ENCODE assay signal across 27 mouse cellular contexts in genomic region chr1:134316361-134316760, GRCm38 (mm10). TPM values are rescaled to one million over a fixed set of nuclear protein-coding genes. Genes with fewer than 3 reads are reported as not detected.
DNase-seq lines count a peak whose midpoint lies in the region; ATAC-seq and TF ChIP-seq lines count a peak whose summit lies in the region.
"Had no signal": no experiment of that assay in that cellular context is flagged by ENCODE, and none has a peak within 500 bp of the region (broad histone marks: within the 10 kb centered on the region; RNA-seq: fewer than 3 reads in every experiment).

No protein-coding gene starts in this region.

- no peak overlapping the region for H3K27ac ChIP-seq in kidney, embryonic 16.5 days (ENCODE audit: low read length)
- no peak overlapping the region for H3K27ac ChIP-seq in midbrain, embryonic 11.5 days (ENCODE audit: low read depth, low read length)
- H3K27ac ChIP-seq in midbrain, embryonic 10.5 days (replicated peaks), result no peak overlapping the region; the same call in 1 of the 2 replicates
- H3K27ac ChIP-seq in stomach, postnatal 0 days (replicated peaks), result no peak overlapping the region
- H3K27ac ChIP-seq: embryonic facial prominence, embryonic 13.5 days; embryonic facial prominence, embryonic 15.5 days; forebrain, embryonic 12.5 days had no signal

- WGBS in kidney, embryonic 16.5 days, result 84% methylated on average over 9 of the region's 9 CpGs
- WGBS in midbrain, embryonic 11.5 days, result 89% methylated on average over 9 of the region's 9 CpGs
- 89% methylated on average over 9 of the region's 9 CpGs for WGBS in midbrain, embryonic 10.5 days
- 87% methylated on average over 9 of the region's 9 CpGs for WGBS in stomach, postnatal 0 days

- H3K4me3 ChIP-seq in kidney, embryonic 16.5 days (ENCODE audit: low read length), result no peak overlapping the region
- H3K4me3 ChIP-seq in midbrain, embryonic 11.5 days (ENCODE audit: low read depth, low read length), result no peak overlapping the region
- H3K4me3 ChIP-seq in midbrain, embryonic 10.5 days, result no peak overlapping the region
- H3K4me3 ChIP-seq in stomach, postnatal 0 days (ENCODE audit: low read depth, low read length), result no peak overlapping the region
- H3K4me3 ChIP-seq: embryonic facial prominence, embryonic 13.5 days; embryonic facial prominence, embryonic 15.5 days; erythroblast, embryonic 14.5 days; forebrain, embryonic 10.5 days; forebrain, embryonic 12.5 days had no signal

- no peak overlapping the region for H3K4me2 ChIP-seq in kidney, embryonic 16.5 days (replicated peaks; ENCODE audit: low read depth, low read length)
- no peak overlapping the region for H3K4me2 ChIP-seq in midbrain, embryonic 11.5 days
- H3K4me2 ChIP-seq in stomach, postnatal 0 days (replicated peaks; ENCODE audit: low read depth), result no peak overlapping the region
- H3K4me2 ChIP-seq: embryonic facial prominence, embryonic 13.5 days; embryonic facial prominence, embryonic 15.5 days; forebrain, embryonic 12.5 days had no signal

- TF ChIP-seq CTCF in stomach, postnatal 0 days (IDR thresholded peaks at IDR 0.05; ENCODE audit: low read depth), result no peak

- peaks cover 8% of the 10 kb centered on the region; the same call in 1 of the 2 replicates for H3K4me1 ChIP-seq in kidney, embryonic 16.5 days (ENCODE audit: insufficient read depth, low read length)
- peaks cover 5% of the 10 kb centered on the region; the same call in 1 of the 2 replicates for H3K4me1 ChIP-seq in midbrain, embryonic 11.5 days (ENCODE audit: control insufficient read depth, insufficient read depth, low read length)
- H3K4me1 ChIP-seq in midbrain, embryonic 10.5 days, result peaks cover 15% of the 10 kb centered on the region
- H3K4me1 ChIP-seq in stomach, postnatal 0 days (replicated peaks; ENCODE audit: control insufficient read depth, insufficient read depth), result no peaks in the 10 kb centered on the region

- no peak for DNase-seq in kidney, postnatal 25 days
- DNase-seq in midbrain, embryonic 11.5 days (ENCODE audit: low spot score, missing footprints), result peak; percentile 17
- no peak for DNase-seq in midbrain, embryonic 10.5 days (ENCODE audit: low spot score)
- peak; percentile 58 for DNase-seq in stomach, postnatal 0 days (ENCODE audit: low spot score)
- DNase-seq in gastrocnemius, adult 18-20 months (ENCODE audit: low spot score), result no peak
- DNase-seq: adrenal gland, adult 8-10 months; adrenal gland, postnatal 14 days; adrenal gland, postnatal 36 days; cerebellum, adult 18-20 months; cerebellum, adult 8-10 months; cerebellum, adult 9-11 months; cerebellum, postnatal 14 days; cerebellum, postnatal 36 days; embryo, embryonic 11 days had no signal

- no peak overlapping the region for H3K9ac ChIP-seq in kidney, embryonic 16.5 days (replicated peaks; ENCODE audit: low read length)
- no peak overlapping the region for H3K9ac ChIP-seq in midbrain, embryonic 11.5 days (ENCODE audit: low read length)
- no peak overlapping the region for H3K9ac ChIP-seq in stomach, postnatal 0 days (ENCODE audit: low read length)
- H3K9ac ChIP-seq: embryonic facial prominence, embryonic 13.5 days; embryonic facial prominence, embryonic 15.5 days; forebrain, embryonic 12.5 days had no signal

- H3K9me3 ChIP-seq in kidney, embryonic 16.5 days (ENCODE audit: low read length), result no peaks in the 10 kb centered on the region
- no peaks in the 10 kb centered on the region for H3K9me3 ChIP-seq in midbrain, embryonic 11.5 days (ENCODE audit: control insufficient read depth, low read length)
- no peaks in the 10 kb centered on the region for H3K9me3 ChIP-seq in midbrain, embryonic 10.5 days (replicated peaks)
- no peaks in the 10 kb centered on the region for H3K9me3 ChIP-seq in stomach, postnatal 0 days (ENCODE audit: control insufficient read depth, low read length)
- H3K9me3 ChIP-seq: embryonic facial prominence, embryonic 13.5 days; embryonic facial prominence, embryonic 15.5 days; forebrain, embryonic 10.5 days; forebrain, embryonic 12.5 days had no signal

- H3K36me3 ChIP-seq in kidney, embryonic 16.5 days (ENCODE audit: insufficient read depth, low read length), result no peaks in the 10 kb centered on the region
- no peaks in the 10 kb centered on the region for H3K36me3 ChIP-seq in midbrain, embryonic 11.5 days (ENCODE audit: control insufficient read depth, insufficient read depth, low read length)
- no peaks in the 10 kb centered on the region for H3K36me3 ChIP-seq in midbrain, embryonic 10.5 days
- H3K36me3 ChIP-seq in stomach, postnatal 0 days (ENCODE audit: control insufficient read depth, insufficient read depth, low read length), result no peaks in the 10 kb centered on the region
- H3K36me3 ChIP-seq: embryonic facial prominence, embryonic 15.5 days; forebrain, embryonic 10.5 days; forebrain, embryonic 12.5 days had no signal

- no peak for TF ChIP-seq EP300 in stomach, postnatal 0 days (optimal IDR thresholded peaks at IDR 0.05)

- ATAC-seq in kidney, embryonic 16.5 days (ENCODE audit: low FRiP score, low TSS enrichment), result 0 out of 2 replicates have a peak, but pooled peaks have one; percentile 21
- ATAC-seq in midbrain, embryonic 11.5 days (ENCODE audit: low FRiP score), result no peak
- peak; percentile 66 for ATAC-seq in stomach, postnatal 0 days (ENCODE audit: low FRiP score, low TSS enrichment)
- ATAC-seq: activated CD4-positive, CD25-positive, alpha-beta regulatory T cell, adult 4 months; forebrain, embryonic 14.5 days; forebrain, embryonic 16.5 days; Patski had no signal

- no peaks in the 10 kb centered on the region for H3K27me3 ChIP-seq in kidney, embryonic 16.5 days (ENCODE audit: insufficient read depth, low read length)
- no peaks in the 10 kb centered on the region for H3K27me3 ChIP-seq in midbrain, embryonic 11.5 days (ENCODE audit: control insufficient read depth, insufficient read depth, low read length)
- no peaks in the 10 kb centered on the region for H3K27me3 ChIP-seq in midbrain, embryonic 10.5 days (ENCODE audit: low read depth, poor library complexity, severe bottlenecking)
- no peaks in the 10 kb centered on the region for H3K27me3 ChIP-seq in stomach, postnatal 0 days (ENCODE audit: control insufficient read depth, insufficient read depth, low read length)
- H3K27me3 ChIP-seq: embryonic facial prominence, embryonic 13.5 days; embryonic facial prominence, embryonic 15.5 days; forebrain, embryonic 12.5 days; Patski had no signal

RNA-seq across cellular contexts. Expression of gene Ppfia4, which starts 16.4 kb away (rescaled TPM):
- 3.6 and 3.9 TPM in 2 replicates for polyA plus RNA-seq in kidney, embryonic 16.5 days (2015; fragmentation: Nextera tagmentation; extraction: Ambion mirVana)
- polyA plus RNA-seq in midbrain, embryonic 11.5 days (2014; fragmentation: Nextera tagmentation; extraction: Ambion mirVana), result 1.9 and 2.6 TPM in 2 replicates
- 2.0 and 3.5 TPM in 2 replicates for polyA plus RNA-seq in midbrain, embryonic 10.5 days (2016; fragmentation: Nextera tagmentation; extraction: Ambion mirVana)
- polyA plus RNA-seq in stomach, postnatal 0 days (2015; fragmentation: Nextera tagmentation; extraction: Ambion mirVana), result 2.8 TPM in 2 replicates
- total RNA-seq in gastrocnemius, adult 18-20 months (2021), result under 1 TPM; 0.21 to 0.43 TPM
- total RNA-seq: MEL had no signal

RNA-seq across cellular contexts. Expression of gene Myog, which starts 26.6 kb away (rescaled TPM):
- 2.4 and 3.4 TPM in 2 replicates for polyA plus RNA-seq in kidney, embryonic 16.5 days (2015; fragmentation: Nextera tagmentation; extraction: Ambion mirVana)
- not detected in 2 replicates for polyA plus RNA-seq in midbrain, embryonic 11.5 days (2014; fragmentation: Nextera tagmentation; extraction: Ambion mirVana)
- polyA plus RNA-seq in midbrain, embryonic 10.5 days (2016; fragmentation: Nextera tagmentation; extraction: Ambion mirVana), result 0.07 TPM in 1 of 2 replicates, not detected in the other
- polyA plus RNA-seq in stomach, postnatal 0 days (2015; fragmentation: Nextera tagmentation; extraction: Ambion mirVana), result 2.7 and 5.0 TPM in 2 replicates
- 10 to 100 TPM; 10.4 to 18.9 TPM for total RNA-seq in gastrocnemius, adult 18-20 months (2021)
- total RNA-seq: adrenal gland, adult 18-20 months; adrenal gland, adult 8-10 months; adrenal gland, postnatal 14 days; adrenal gland, postnatal 36 days; common myeloid progenitor, adult 5-6 weeks; MEL had no signal
- polyA plus RNA-seq: activated CD4-positive, CD25-positive, alpha-beta regulatory T cell, adult 4 months; erythroblast, embryonic 14.5 days; forebrain, embryonic 10.5 days; forebrain, embryonic 14.5 days; forebrain, embryonic 16.5 days; Patski had no signal

RNA-seq across cellular contexts. Expression of gene Tmem183a, which starts 45.4 kb away (rescaled TPM):
- polyA plus RNA-seq in kidney, embryonic 16.5 days (2015; fragmentation: Nextera tagmentation; extraction: Ambion mirVana), result 79.0 and 88.8 TPM in 2 replicates
- 128 and 137 TPM in 2 replicates for polyA plus RNA-seq in midbrain, embryonic 11.5 days (2014; fragmentation: Nextera tagmentation; extraction: Ambion mirVana)
- 122 and 128 TPM in 2 replicates for polyA plus RNA-seq in midbrain, embryonic 10.5 days (2016; fragmentation: Nextera tagmentation; extraction: Ambion mirVana)
- polyA plus RNA-seq in stomach, postnatal 0 days (2015; fragmentation: Nextera tagmentation; extraction: Ambion mirVana), result 64.9 and 65.6 TPM in 2 replicates
- 10 to 100 TPM; 10.1 to 10.4 TPM for total RNA-seq in gastrocnemius, adult 18-20 months (2021)

Comparison
In these comparisons a context has a peak if more than half of its experiments do, and no peak if none do; other contexts are left out.
1. DNase-seq: peak in midbrain, embryonic 11.5 days (single experiment) and stomach, postnatal 0 days (single experiment); none in kidney, postnatal 25 days (0 of 2), midbrain, embryonic 10.5 days (single experiment) and gastrocnemius, adult 18-20 months (single experiment).